Mouse (Mus musculus) liver, adult 2 months (tissue): ENCODE results near the gene Rere. TPM values are rescaled to one million over a fixed set of nuclear protein-coding genes. Genes with fewer than 3 reads are reported as not detected.

Experiments used
- DNase-seq: peaks from one replicate; pipeline ENCODE4 v3.0.0-alpha.2; 2011; ENCODE audit warnings: low read depth, low spot score; ENCODE audit errors: extremely low read depth
- H3K27ac ChIP-seq: fragments of 200-500 bp; replicated peaks from 2 replicates; pipeline ENCODE4 v1.5.1; 2012; ENCODE audit warnings: low read depth, mild to moderate bottlenecking, control low read depth, inconsistent platforms, low read length; ENCODE audit not compliant: insufficient read depth
- H3K27me3 ChIP-seq: fragments of 200-500 bp; 2 replicates; pipeline ENCODE4 v1.6.1; 2012; ENCODE audit warnings: mild to moderate bottlenecking, moderate library complexity, low read length, inconsistent platforms; ENCODE audit not compliant: control insufficient read depth, insufficient read depth
- H3K36me3 ChIP-seq: fragments of 200-500 bp; 2 replicates; pipeline ENCODE4 v1.6.1; 2012; ENCODE audit warnings: low read length, inconsistent platforms; ENCODE audit not compliant: control insufficient read depth, insufficient read depth
- H3K4me1 ChIP-seq: fragments of 200-500 bp; 2 replicates; pipeline ENCODE4 v1.6.1; 2011; ENCODE audit warnings: low read length; ENCODE audit not compliant: control insufficient read depth, insufficient read depth
- H3K4me3 ChIP-seq: fragments of 200-500 bp; 2 replicates; pipeline ENCODE4 v1.5.1; 2011; ENCODE audit warnings: low read depth, mild to moderate bottlenecking, control low read depth, low read length, moderate library complexity; ENCODE audit not compliant: insufficient read depth
- H3K79me2 ChIP-seq: fragments of 200-500 bp; 2 replicates; pipeline ENCODE4 v1.6.1; 2012; ENCODE audit warnings: inconsistent platforms, mild to moderate bottlenecking, low read length, moderate library complexity; ENCODE audit not compliant: control insufficient read depth, insufficient read depth
- H3K9ac ChIP-seq: fragments of 200-500 bp; 2 replicates; pipeline ENCODE4 v1.6.1; 2012; ENCODE audit warnings: low read depth, mild to moderate bottlenecking, control low read depth, inconsistent platforms, low read length
- CTCF ChIP-seq: fragments of 200-500 bp; IDR thresholded peaks from 2 replicates; pipeline ENCODE4 v1.5.1; 2011; ENCODE audit warnings: low read depth, low read length, control low read depth
- POLR2A ChIP-seq: fragments of 200-500 bp; IDR thresholded peaks from 2 replicates; pipeline ENCODE4 v1.6.1; 2011; ENCODE audit warnings: low read length, control low read depth; ENCODE audit not compliant: insufficient read depth; ENCODE audit errors: extremely low read depth
- WGBS: fragments of 180-500 bp; shearing (Covaris S2); methylation state at CpG from one replicate; pipeline ENCODE4 v1.1.7; 2018; 5-methylcytosine and 5-hydroxymethylcytosine counted together
- polyA plus RNA-seq: library from polyadenylated mRNA; depleted of rRNA; stranded (reverse); fragments of >200 nt; gene quantifications from 2 replicates; pipeline ENCODE4 v1.2.3, GENCODE M21; 2012
- total RNA-seq: library from RNA; depleted of rRNA; stranded (reverse); fragments of >200 nt; gene quantifications from 2 replicates; pipeline ENCODE4 v1.2.3, GENCODE M21; 2014

The Rere gene
- total and polyA plus RNA-seq, 2 experiments: 8.8 to 10.0 TPM

DNA sequence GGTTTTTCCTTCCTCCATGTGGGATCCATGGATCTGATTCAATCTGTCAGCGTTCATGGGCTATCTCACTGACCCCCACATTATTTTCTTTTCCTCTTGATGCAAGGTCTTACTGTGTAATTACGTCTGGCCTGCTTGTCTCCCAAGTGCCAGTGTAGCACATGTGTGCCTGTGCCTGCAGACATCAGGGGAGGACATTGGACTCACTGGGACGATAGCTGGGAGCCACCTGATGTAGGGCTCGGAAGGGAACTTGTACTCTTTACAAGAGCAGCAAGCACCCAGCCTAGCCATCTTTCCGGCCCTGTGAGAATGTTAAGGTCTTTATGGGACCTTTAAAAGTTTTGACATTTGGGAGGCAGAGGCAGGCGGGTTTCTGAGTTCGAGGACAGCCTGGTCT lies 13.4 kb downstream of the Rere start:
- DNase-seq: peak; percentile 50
- TF ChIP-seq CTCF: no peak
- no peak for TF ChIP-seq POLR2A
- Histone ChIP-seq H3K27ac (no peak overlapping the region), H3K9ac (no peak overlapping the region), H3K4me3 (no peak overlapping the region), H3K79me2 (peaks cover 40% of the 10 kb centered on the region), H3K4me1 (peaks cover 2% of the 10 kb centered on the region; the same call in 1 of the 2 replicates), H3K27me3 (no peaks in the 10 kb centered on the region), H3K36me3 (no peaks in the 10 kb centered on the region)
- WGBS: 79% methylated on average over 7 of the region's 7 CpGs

DNA sequence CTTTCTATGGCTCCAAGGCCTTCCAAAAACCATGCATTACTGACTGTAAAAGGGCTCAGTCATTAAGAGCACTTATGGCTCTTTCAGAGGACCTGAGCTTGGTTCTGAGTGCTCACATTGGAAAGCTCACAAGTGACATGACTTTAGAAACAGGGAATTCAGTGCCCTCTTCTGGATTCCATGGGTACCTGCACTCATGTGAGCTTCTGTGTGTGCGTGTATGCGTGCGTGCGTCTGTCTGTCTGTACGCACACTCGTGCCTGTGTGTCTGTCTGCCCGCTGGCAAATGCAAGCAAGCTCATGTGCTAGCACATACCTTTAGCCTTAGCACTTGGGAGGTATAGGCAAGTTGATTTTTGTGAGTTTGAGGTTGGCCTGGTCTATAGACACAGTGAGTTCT lies 14.5 kb downstream of the Rere start:
- TF ChIP-seq CTCF: peak; percentile 49; the same call in 1 of the 2 replicates
- no peak for TF ChIP-seq POLR2A
- peak; percentile 46 for DNase-seq
- Histone ChIP-seq H3K27ac (no peak overlapping the region), H3K27me3 (no peaks in the 10 kb centered on the region), H3K36me3 (no peaks in the 10 kb centered on the region), H3K9ac (no peak overlapping the region), H3K4me1 (peaks cover 2% of the 10 kb centered on the region; the same call in 1 of the 2 replicates), H3K4me3 (no peak overlapping the region), H3K79me2 (peaks cover 36% of the 10 kb centered on the region)
- WGBS: 95% methylated on average over 7 of the region's 7 CpGs

GRCm38 (mm10) chr4:150302726-150303125 lies 21.3 kb downstream of the Rere start:
- peaks cover 36% of the 10 kb centered on the region for H3K79me2 ChIP-seq
- H3K9ac ChIP-seq: no peak overlapping the region
- no peak overlapping the region for H3K4me3 ChIP-seq
- WGBS: 40% methylated on average over 8 of the region's 8 CpGs
- TF ChIP-seq POLR2A (no peak), CTCF (no peak)
- peaks cover 28% of the 10 kb centered on the region for H3K4me1 ChIP-seq
- no peak overlapping the region; the same call in 1 of the 2 replicates for H3K27ac ChIP-seq
- no peaks in the 10 kb centered on the region for H3K36me3 ChIP-seq
- no peaks in the 10 kb centered on the region for H3K27me3 ChIP-seq
- DNase-seq: peak; percentile 77

DNA sequence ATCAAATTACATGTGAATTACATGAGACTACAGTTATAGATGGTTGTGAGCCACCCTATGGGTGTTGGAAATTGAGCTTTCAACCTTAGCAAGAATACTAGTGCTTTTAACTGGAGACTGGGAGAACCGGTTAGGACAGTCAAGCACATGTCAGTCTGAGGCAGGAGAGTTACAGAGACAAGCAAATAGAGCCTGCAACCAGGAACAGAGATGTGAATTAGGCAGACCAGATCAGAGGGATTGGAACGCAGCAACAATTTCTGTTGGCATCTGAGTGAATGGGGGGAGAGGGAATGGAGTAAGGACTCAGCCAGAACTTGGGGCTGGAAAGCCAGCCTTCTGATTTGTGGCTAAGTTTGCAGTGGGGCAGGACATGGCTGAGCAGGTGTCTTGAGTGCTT lies 25.3 kb downstream of the Rere start:
- 42% methylated on average over 2 of the region's 2 CpGs for WGBS
- TF ChIP-seq CTCF (no peak), POLR2A (no peak)

GRCm38 (mm10) chr4:150307226-150307625 lies 25.8 kb downstream of the Rere start:
- peak; percentile 82 for DNase-seq
- no peak overlapping the region for H3K9ac ChIP-seq
- no peaks in the 10 kb centered on the region for H3K36me3 ChIP-seq
- H3K27me3 ChIP-seq: no peaks in the 10 kb centered on the region
- no peak overlapping the region for H3K4me3 ChIP-seq
- H3K27ac ChIP-seq: no peak overlapping the region; the same call in 1 of the 2 replicates
- peaks cover 23% of the 10 kb centered on the region for H3K4me1 ChIP-seq
- TF ChIP-seq CTCF (no peak), POLR2A (no peak)
- WGBS: 76% methylated on average over 1 of the region's 1 CpGs
- H3K79me2 ChIP-seq: peaks cover 39% of the 10 kb centered on the region

More for the DNA sequence above, 25.3 kb downstream of the Rere start:
- H3K4me1 ChIP-seq: peaks cover 26% of the 10 kb centered on the region
- no peak for DNase-seq
- peaks cover 42% of the 10 kb centered on the region for H3K79me2 ChIP-seq
- H3K9ac ChIP-seq: no peak overlapping the region
- H3K27ac ChIP-seq: peak overlapping the region; percentile 15; the same call in 1 of the 2 replicates
- no peaks in the 10 kb centered on the region for H3K36me3 ChIP-seq
- no peaks in the 10 kb centered on the region for H3K27me3 ChIP-seq
- H3K4me3 ChIP-seq: no peak overlapping the region

- Histone ChIP-seq H3K4me3 (no peak overlapping the region), H3K4me1 (peaks cover 13% of the 10 kb centered on the region), H3K27me3 (no peaks in the 10 kb centered on the region), H3K27ac (no peak overlapping the region), H3K79me2 (peaks cover 46% of the 10 kb centered on the region), H3K36me3 (no peaks in the 10 kb centered on the region), H3K9ac (no peak overlapping the region)
- TF ChIP-seq CTCF (no peak), POLR2A (no peak)
- 80% methylated on average over 2 of the region's 2 CpGs for WGBS
- no peak for DNase-seq
Observed at GRCm38 (mm10) chr4:150311431-150311830, 30.0 kb downstream of the Rere start.
